Mouse (Mus musculus): ENCODE measurements around the gene Ccdc180.

The Ccdc180 gene

DNA sequence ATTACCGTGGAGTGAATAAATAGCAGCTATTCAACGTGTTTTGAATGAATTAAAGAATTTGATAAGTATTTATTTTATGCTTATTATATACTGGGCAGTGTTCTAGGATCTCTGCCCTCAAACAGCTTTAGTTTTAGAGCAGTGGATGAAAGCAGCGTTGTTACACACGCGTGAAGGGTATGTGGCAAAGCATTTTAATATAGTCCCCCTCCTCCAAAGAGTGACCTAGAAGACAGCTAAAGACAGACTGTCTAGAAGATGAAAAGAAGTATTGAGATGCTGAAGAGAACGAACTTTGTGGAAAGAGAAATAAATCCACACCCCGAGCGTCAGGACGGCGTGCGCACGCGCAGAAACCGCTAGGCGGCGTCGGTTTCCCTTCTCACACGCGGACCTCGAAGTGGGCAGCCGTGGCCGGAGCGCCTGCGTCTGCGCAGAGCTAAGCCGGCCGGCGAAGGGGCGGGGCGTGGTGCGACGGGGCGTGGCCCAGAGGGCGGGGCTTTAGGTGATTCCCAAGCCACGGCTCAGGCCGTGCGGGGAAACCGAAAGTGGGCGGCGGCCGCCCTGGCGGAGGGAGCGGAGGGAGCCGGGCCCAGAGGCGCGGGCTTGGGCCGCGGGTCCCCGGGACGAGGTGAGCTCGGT lies 81.8 kb downstream of the Ccdc180 start:
- peak; percentile 94 for DNase-seq (ENCODE audit: low spot score)

DNA sequence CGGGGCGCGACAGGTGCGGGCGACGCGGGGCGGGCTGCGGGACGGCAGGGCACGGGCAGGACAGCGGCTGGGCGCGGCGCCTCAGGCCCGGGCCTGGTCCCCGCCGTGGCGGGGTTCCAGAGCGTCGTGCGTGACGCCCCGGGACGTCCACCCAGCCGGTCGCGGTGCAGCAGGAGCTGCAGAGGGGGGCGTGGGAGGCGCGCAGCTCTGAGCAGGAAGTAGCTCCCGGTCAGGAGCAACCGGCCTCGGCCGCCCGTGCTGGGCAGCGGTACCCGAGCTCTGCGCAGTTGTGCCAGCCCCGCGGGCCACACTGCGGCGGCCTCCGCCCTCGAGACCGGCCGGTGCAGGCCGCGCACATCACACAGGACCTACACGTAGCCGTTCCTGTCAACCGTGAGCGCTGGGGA lies 82.3 kb downstream of the Ccdc180 start:
- peak; percentile 30 for DNase-seq (ENCODE audit: low spot score)

DNA sequence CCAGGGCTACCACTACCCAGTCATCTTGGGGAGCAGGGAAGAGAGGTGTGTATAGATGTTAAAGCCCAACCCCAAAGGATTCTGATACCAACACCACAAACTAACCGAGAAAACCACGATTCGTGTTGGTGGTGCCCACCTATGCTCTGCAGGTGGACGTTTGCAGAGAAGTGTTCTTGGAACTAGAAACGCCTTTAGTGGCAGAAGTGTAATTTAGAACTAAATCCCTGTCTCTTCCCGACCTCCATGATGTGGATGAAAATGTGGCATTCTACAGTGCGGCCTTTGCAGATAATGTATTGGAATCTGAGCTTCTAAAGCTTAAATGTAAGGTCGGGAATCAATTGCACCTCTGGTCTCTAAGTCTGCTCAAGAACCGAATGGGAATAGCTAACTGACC lies 82.8 kb downstream of the Ccdc180 start:
- no peak for DNase-seq (ENCODE audit: low spot score)

DNA sequence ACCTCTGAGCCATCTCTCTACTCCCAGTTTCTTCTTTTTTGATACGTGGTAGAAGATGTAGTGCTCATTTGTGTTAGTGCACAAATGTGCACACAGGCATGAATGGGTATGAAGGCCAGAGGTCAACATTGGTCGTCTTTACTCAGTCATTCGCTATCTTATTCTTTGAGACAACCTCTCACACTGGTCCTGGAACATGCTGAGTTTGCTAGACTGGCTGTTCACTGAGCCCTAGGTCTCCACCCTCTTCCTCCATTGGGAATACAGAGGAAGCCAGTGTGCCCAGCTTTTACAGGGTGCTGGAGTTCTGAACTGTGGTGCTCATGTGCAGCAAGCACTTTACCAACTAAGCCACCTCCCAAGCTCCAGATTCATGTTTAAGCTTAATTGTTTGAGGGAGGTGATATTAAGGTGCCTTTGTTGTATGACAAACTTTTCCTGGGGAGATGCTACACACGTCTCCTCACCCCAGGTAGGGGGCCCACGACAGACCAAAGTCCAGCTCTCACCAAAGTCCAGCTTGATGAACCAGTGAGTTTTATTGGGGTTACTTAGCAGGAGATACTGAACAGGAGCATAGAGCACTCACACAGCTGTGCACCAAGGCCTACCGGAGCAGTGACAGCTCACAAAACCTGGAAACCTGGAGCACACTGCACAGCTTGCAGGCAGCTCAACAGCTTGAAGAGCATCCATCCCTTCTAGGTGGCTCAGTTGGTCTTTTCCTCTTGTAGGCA lies 87.0 kb downstream of the Ccdc180 start:
- DNase-seq (ENCODE audit: low spot score) = no peak

DNA sequence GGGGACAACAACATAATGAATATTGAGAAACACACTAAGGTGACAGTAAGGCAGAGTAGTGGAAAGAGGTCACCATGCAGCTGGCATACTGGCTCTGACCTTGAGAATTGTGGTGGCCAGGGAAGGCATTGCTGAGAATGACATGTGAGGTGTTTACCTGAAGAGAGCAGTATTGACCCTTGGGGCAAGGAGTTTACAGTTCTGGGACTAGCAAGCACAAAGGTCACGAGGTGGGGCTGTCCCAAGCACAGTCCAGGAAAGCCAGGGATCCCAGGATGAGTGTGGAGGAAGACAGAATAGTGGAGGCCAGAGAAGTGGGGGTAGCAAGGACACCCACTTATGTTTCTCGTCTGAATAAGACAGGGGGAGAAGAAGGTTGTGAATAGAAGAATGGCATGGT lies 89.8 kb downstream of the Ccdc180 start:
- no peak for DNase-seq (ENCODE audit: low spot score)

DNA sequence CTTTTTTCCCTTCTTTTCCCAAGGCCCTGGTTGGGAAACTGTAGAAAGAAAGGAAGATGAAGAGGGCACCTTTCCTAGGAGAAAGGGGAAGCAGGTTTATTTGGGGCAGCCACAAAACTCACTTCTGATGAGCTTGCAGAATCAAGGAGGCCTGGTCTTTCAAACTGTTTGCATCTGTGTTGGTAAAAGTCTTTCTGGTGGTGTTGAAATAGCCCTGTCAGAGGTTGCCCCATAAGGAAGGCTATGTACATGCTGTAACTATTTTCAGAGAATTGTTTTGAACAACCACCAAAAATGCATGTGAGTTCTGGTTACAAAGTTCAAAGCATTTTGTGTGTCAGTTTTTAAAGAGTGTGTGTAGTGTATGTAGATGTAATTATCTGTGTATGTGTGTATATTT lies 91.0 kb downstream of the Ccdc180 start:
- DNase-seq (ENCODE audit: low spot score) = no peak

DNA sequence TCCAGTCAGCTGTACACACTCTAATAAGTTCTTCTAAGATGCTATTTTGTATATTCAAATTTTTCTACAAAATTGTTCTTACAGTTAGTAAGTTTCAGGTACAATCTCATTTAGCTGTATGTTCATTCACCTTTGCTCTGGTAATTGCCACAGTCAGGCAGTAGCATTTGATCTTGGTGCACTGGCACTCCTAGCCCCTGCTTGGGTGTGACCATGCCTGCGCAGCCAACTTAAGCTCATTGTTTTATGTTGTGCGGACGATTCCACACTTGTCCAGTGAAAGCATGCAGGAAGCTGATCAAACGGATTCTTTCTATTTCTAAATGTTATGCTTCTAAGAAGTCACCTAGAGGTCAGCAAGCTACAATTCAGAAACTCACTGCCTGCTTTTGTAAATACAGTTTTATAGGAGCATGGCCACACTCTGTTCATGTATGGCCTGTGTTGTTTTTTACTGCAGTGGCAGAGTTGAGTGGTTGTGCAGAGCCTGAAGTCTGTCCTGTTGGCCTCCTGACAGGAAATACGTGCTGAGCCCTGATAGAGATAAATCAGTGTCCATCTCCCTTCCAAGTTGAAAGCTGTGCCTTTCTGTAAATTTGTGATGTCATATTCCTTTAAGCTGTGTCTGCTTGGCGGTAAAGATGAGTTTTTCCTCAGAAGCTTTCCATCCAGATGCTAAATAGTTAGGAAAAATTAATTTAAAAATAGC lies 100.5 kb downstream of the Ccdc180 start:
- no peak for DNase-seq (ENCODE audit: low spot score)

DNA sequence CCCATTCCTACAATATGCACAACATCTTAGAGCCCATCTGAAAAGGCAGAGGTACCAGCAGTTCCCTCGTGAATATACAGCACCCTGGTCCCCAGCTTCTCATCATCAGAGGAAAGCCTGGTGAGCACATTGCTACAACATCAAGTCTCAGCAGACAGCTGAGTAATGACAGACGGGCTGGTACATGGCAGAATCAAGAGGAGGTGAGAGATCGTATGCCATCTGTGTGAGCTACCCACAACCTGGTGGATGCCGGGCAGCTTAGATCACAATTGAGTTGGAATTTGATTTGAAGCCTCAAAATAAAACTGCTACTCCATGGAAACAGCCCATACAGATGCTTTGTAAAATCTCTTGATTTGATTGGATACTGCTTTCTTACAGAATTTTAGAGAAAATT lies 108.4 kb downstream of the Ccdc180 start:
- no peak for DNase-seq (ENCODE audit: low spot score)

All from left cerebral cortex, adult 11 months (tissue).